Mouse (Mus musculus): ENCODE results near the gene Ahcyl2. TPM values are rescaled to one million over a fixed set of nuclear protein-coding genes. Genes with fewer than 3 reads are reported as not detected.

Ahcyl2 gene
- total RNA-seq, 2 experiments from 2014 or later = 19.6 to 74.5 TPM

DNA sequence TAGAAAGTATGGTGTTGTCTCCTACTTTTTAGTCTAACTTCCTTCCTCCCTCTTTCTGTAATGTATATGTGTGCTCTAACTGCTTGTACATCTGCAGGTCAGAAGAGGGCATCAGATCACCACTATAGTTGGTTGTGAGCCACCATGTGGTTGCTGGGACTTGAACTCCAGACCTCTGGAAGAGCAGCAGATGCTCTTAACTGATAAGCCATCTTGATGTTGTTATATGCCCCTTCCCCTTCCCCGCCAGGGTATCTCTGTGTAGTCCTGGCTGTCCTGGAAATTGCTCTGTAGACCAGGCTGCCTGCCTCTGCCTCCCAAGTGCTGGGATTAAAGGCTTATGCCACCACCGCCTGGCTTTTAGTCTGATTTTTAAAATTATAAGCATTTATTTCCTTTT, 937 bp upstream of the Ahcyl2 start:
- no peak for ATAC-seq (replicated peaks; ENCODE audit: low FRiP score, low TSS enrichment, poor library complexity, severe bottlenecking)

DNA sequence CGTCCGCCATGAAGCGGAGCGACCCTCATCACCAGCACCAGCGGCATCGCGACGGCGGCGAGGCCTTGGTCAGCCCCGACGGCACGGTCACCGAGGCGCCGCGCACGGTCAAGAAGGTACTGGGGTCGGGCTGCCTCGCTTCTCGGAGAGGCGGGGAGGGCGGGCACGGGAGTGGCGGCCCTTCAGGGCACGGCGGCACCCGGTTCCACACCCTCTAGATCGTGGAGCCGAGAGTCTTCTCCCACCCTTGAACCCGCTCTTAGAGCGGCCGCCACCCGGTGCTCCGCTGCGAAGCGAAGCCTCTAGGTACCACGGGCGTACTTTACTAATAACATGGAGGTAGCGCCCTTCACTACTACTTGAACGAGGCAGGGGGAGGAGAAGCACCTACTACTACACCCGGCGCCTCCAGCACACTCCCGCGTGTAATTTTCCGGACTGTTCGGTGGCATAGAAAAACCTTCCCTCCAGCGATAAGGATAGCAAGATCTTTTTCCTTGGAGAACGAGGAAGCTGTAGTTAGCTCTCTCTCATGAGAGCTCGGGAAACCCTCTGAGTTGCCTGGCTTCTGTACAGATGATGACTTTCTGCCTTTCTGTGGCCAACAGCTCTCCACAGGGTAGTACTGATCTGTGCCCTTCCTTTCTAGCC, 1.1 kb downstream of the Ahcyl2 start:
- peak; percentile 41 for ATAC-seq (replicated peaks; ENCODE audit: low FRiP score, low TSS enrichment, poor library complexity, severe bottlenecking)

DNA sequence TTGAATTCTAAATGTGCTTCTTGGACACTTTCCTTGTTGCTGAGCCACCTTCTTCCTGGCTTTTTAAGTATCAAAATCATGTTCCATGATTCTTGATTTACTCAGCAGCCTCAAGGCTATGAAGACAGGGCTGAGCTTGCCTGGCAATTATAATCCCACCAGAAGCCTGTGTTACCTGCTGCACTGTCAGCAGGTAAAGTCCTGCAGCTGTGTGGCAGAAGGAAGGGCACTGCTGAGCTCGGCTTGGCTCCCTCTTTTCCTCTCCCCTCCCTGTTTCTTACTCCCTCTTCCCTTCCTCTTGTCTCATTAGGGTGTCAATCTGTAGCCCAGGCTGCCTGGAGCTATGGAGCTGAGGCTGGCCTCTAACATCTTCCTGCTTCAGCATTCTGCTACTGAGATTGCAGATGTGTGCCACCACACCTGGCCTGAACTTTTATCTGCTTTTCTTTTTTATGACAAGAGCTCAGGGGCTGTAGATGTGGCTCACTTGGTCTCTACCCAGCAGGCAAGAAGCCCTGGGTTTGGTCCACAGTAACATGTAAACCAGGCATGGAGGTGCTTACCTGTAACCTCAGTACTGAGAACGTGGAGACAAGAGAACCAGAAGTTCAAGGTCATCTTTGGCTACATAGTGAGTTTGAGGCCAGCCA, 3.0 kb downstream of the Ahcyl2 start:
- no peak for ATAC-seq (replicated peaks; ENCODE audit: low FRiP score, low TSS enrichment, poor library complexity, severe bottlenecking)

DNA sequence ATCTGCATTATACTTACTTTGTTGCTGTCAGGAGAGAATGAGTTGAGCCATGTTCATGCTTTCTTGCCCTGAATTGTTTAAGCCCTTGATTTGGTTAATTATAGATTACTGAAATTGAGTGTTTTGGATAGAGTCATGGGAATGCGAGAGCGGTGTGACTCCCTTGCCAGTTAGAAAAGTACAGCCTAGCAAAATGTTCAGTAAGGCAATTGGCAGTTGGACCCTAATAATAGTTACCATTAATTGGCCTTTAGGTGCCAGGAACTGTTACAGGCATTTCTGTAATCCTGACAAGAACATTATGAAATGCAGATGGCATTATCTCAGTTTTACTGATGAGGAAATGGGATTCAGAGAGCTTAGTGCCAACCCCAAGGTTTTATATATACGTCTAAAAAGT, 4.4 kb downstream of the Ahcyl2 start:
- ATAC-seq (replicated peaks; ENCODE audit: low FRiP score, low TSS enrichment, poor library complexity, severe bottlenecking) = no peak

DNA sequence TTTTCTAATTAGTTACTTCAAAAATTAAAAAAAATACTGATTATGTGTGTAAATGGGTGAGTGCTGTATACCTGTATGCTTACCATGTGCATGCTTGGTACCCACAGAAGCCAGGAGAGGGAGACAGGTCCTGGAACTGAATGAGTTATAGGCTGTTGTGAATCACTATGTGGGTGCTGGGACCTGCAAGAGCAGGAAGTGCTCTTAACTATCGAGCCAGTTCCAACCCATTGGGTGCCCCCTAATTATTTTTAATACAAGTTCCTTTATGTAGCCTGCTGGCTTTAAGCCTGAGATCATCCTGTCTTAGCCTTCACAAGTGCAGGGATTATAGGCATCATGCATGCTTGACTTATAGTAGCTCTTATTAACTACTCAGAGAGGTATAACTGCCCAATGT, 6.3 kb downstream of the Ahcyl2 start:
- ATAC-seq (replicated peaks; ENCODE audit: low FRiP score, low TSS enrichment, poor library complexity, severe bottlenecking) = no peak

DNA sequence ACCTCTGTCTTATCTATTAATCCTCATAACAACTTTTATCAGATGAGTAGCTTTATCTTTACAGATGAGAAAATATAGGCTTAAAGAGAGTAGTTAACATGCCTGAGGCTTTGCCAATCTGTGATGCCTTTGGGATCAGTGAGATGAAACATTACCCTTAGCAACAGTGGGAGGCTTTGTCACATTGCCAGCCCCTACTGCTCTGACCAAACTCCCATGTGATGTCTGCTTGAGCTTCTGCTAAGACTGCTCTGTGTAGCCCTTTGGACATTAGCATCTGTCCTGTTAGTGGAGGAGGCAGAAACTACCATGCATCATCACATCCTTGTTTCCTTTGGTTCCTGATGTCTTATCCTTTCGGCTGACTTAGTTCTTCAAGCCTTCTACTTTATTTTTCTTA, 7.8 kb downstream of the Ahcyl2 start:
- ATAC-seq (replicated peaks; ENCODE audit: low FRiP score, low TSS enrichment, poor library complexity, severe bottlenecking) = peak; percentile 54; the same call in 1 of the 2 replicates

DNA sequence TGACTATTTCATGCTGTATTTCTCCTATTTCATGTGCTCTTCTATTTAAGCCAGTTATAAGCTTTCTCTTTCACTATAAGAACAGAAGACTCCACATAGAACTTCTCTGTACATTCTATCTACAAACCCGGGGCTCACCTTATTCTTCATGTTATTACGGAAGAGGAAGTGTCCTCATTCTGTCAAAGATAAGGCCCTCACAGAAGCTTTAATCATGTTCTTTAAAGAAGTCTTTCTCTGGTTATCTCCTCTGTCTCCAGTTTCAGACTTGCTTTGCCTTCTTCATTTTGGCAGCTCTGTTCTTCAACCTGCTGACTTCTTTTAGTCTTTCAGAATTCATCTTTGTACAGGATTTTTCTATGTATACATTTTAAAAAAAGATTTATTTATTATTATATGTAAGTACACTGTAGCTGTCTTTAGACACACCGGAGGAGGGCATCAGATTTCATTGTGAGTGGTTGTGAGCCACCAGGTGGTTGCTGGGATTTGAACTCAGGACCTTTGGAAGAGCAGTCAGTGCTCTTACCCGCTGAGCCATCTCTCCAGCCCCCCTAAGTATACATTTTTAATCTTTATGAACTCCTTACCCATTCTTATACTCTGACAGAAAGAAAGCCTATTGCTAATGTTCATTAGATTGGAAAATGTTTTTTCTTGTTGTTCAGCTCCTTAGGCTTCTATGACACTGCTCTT, 8.9 kb downstream of the Ahcyl2 start:
- peak; percentile 81 for ATAC-seq (replicated peaks; ENCODE audit: low FRiP score, low TSS enrichment, poor library complexity, severe bottlenecking)

DNA sequence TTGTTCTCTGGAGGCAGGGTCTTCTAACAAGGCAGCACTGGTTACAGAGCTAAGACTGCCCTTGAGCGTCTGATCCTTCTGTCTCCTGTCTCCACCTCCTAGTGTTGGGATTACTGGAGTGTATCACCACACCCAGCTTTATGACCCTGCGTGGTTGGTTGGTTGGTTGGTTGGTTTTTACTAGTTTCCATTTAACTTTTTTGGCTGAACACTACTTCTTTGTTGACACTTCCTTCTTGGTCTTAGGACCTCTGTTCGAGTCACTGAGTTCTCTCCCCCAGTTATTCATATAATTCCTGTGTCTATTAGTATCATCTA, 9.4 kb downstream of the Ahcyl2 start:
- no peak for ATAC-seq (replicated peaks; ENCODE audit: low FRiP score, low TSS enrichment, poor library complexity, severe bottlenecking)

DNA sequence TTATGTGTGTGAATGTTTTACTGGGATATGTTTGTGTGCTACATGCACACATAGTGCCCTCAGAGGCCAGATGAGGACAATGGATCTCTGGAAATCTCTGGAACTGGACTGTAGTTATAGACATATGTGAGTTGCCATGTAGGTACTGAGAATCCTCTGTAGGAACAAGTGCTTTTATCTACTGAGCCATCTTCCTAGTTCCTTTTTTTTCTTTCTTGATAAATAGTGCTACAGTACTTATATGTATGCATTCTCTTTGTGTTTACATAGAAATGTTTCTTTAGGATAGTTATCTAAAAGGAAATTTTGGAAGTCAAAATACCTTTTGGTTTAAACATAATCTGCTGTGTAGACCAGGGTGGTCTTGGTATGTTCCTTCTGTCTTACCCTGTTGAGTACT, 12.3 kb downstream of the Ahcyl2 start:
- ATAC-seq (replicated peaks; ENCODE audit: low FRiP score, low TSS enrichment, poor library complexity, severe bottlenecking) = no peak

DNA sequence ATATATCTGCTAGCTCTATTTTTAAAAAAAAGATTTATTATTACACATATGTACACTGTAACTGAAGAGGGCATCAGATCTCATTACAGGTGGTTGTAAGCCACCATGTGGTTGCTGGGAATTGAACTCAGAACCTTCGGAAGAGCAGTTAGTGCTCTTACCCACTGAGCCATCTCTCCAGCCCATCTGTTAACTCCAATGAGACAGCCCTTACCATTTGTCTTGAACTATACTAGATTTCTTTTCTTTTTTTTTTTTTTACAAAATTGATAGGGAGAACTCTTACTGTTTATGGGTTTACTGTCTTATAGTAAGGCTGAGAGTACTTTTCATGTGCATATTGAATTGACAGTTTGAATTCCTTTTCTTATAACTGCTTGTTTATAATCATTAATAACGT, 12.8 kb downstream of the Ahcyl2 start:
- ATAC-seq (replicated peaks; ENCODE audit: low FRiP score, low TSS enrichment, poor library complexity, severe bottlenecking) = no peak

DNA sequence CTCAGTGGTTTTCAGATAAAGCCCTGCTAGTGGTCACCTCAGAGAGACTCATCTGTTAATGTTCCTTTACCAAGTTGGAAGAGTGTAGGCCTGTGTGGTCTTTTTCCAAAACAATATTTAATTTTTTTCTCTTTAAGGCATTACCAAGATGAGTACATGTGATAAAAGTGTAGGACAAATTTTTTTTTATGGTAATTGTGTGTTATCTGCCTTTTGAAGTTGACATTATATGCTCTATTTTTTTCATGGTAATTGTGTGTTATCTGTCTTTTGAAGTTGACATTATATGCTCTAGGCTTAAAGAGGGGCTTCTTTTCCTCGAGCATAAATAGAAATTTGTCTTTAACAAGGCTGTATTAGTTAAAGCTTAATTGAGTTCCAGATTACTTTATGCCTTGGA, 14.4 kb downstream of the Ahcyl2 start:
- no peak for ATAC-seq (replicated peaks; ENCODE audit: low FRiP score, low TSS enrichment, poor library complexity, severe bottlenecking)

DNA sequence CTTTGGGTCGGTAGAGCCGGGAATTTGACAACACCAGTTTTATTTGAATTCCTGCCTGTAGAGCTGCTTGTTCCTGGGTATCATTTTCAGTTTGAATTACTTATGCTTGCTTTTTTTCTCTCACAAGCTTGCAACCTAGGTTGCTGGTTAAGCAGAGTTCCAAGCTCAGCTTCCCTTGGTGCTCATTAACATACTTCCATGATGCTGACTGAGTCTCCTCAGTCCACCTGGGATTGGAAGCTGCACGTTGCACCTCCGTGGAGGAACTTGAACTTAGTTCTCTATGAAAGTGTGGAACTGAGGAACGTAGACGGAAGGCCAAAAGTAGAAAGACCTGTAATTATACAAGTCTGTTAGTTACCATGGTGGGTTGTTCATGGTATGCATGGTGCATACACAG, 16.1 kb downstream of the Ahcyl2 start:
- ATAC-seq (replicated peaks; ENCODE audit: low FRiP score, low TSS enrichment, poor library complexity, severe bottlenecking) = no peak

DNA sequence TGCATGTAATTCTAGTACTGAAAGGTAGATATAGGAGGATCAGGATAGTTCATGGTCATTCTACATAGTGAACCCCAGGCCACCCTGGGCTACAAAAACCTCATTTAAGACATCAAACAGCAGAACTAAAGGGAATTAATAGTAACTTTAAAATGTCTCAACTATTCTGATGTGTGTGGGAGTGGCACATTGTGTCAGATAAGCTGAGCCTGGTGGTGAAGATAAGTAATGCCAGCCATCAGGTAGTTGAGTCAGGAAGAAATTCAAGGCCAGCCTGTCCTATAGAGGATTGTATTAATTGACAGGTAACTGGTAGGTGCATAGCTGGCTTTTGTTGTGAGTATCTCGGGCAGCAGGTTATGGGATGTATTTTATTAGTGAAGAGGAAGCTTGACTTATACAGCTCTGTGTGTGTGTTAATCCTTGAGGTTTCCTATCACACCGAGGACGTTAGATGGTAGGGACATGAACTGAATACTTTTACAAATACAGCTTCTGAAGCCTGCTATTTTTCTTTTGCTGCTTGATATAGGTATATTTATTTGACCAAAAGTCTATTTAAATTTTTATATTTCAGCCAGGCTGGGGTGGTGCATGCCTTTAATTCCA, 16.7 kb downstream of the Ahcyl2 start:
- peak; percentile 97 for ATAC-seq (replicated peaks; ENCODE audit: low FRiP score, low TSS enrichment, poor library complexity, severe bottlenecking)

DNA sequence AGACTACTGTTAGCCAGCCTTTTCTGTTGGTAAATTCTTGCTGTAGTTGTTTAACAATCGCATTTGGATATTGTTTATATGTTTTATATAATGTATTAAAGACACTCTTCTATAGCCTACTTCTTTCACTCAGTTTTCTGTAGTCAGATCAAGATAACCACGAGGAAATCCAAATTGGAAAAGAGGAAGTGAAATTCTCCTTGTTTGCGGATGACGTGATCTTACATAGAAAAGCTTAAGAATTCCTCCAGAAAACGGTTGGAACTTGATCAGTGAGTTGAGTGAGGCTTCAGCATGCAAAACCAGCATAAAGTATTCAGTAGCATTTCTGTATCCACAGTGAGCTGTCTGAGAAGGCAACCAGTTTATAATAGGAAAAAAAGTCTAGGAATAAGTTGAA, 17.9 kb downstream of the Ahcyl2 start:
- no peak for ATAC-seq (replicated peaks; ENCODE audit: low FRiP score, low TSS enrichment, poor library complexity, severe bottlenecking)

DNA sequence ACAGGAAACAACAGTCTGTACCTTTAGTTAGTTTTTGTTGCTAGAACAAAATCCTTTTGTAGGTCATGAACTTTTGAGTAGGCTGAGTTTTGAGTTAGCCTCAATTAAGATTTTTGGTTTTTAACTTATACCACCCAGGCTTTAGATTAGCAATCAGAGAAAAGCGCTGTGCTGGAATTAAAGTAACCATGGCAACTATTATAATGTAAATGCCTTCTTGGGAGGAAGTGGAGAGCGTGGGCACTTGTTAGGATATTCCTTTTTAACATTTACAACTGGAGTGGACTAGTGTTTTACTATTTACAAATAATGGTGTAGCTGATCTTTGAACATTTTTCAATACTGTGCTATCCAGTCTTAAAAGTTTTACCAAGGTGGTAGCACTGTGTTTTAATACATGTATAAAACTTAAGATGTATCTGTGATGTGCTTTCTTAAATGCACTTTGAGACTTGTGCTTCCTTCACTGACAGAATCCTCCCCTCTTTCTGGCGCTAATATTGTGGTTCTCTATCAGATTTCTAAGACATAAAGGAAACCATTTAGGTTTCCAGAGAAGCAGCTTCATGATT, 21.1 kb downstream of the Ahcyl2 start:
- no peak for ATAC-seq (replicated peaks; ENCODE audit: low FRiP score, low TSS enrichment, poor library complexity, severe bottlenecking)

DNA sequence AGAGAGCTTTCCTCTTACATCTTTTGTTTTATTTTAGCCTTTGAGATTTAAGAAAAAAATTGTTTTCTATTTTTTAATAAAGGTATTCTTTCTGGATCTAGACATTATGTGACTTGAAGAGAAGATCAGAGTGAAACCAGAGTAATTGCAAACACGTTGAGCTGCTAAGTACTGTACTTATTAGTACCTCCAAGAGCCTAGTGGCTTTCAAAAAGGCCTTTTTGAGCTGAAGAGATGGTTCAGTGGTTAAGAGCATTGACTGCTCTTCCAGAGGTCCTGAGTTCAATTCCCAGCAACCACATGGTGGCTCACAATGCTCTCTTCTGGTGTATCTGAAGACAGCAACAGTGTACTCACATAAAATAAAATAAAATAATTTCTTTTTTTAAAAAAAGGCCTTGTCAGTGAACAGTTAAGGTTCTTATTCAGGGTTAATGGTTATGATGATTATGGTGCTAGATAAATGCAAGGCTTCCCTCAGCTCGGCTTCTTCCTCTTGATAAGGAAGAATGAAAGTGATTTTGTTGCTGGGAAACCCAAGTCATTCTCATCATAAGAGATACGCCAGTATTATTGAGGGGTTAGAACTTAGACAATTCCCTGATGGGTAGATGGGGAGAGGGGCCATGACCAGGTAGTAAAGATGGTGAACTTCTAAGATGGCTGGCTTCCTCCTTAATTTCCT, 22.3 kb downstream of the Ahcyl2 start:
- no peak for ATAC-seq (replicated peaks; ENCODE audit: low FRiP score, low TSS enrichment, poor library complexity, severe bottlenecking)

DNA sequence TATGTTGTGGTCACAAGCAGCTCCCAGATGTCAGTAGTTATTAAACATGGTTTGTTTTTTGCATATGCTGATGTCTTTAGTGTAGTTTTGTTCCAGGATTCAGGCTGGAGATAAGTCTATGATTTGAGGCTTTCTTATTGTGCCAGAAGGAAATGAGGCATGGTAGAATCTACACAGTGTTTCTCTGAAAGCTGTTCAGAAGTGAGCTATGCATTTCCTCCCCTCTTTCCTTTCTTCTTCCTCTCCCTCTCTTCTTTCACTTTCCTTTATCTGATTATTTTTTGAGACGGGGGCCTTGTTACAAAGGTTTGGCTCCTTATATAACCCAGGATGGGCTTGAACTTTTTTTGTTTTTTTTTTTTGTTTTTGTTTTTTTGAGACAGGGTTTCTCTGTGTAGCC, 25.7 kb downstream of the Ahcyl2 start:
- ATAC-seq (replicated peaks; ENCODE audit: low FRiP score, low TSS enrichment, poor library complexity, severe bottlenecking) = no peak

DNA sequence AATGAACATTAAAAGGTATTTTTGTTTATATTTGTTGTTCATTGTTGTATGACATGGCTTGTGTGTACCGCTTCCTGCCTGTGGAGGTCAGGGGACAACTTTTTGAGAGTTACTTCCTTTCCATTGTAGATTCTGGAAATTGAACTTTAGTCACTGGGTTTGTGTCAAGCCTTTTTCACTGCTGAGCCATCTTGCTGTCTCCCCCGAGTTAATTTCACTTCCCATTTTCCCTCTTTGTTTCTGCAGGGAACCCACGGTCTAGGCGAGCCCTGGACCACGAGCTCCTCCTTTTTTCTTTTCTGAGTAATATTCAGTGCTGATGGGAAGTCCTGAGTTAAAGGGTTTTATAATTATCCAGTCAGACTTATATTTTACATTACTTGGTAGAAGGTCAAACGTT, 26.8 kb downstream of the Ahcyl2 start:
- ATAC-seq (replicated peaks; ENCODE audit: low FRiP score, low TSS enrichment, poor library complexity, severe bottlenecking) = no peak

DNA sequence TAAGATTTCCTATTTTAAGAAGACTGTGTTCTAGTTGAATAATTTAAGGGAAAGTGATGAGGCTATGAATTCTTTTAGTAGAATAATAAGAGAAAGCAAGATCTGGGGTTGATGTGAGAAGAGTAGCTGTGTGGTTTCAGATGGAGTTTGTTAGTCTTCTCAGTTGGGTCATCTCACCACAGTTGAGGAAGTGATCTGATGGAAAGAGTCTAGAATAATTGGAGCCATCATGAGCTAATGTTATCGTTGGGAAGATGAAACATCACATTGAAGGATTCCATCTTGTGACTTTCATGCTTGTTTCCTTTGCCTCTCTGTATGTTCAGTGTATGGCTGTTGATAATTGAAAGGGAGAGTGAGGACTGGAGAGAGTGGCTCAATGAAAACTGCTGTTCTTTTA, 35.2 kb downstream of the Ahcyl2 start:
- ATAC-seq (replicated peaks; ENCODE audit: low FRiP score, low TSS enrichment, poor library complexity, severe bottlenecking) = no peak

DNA sequence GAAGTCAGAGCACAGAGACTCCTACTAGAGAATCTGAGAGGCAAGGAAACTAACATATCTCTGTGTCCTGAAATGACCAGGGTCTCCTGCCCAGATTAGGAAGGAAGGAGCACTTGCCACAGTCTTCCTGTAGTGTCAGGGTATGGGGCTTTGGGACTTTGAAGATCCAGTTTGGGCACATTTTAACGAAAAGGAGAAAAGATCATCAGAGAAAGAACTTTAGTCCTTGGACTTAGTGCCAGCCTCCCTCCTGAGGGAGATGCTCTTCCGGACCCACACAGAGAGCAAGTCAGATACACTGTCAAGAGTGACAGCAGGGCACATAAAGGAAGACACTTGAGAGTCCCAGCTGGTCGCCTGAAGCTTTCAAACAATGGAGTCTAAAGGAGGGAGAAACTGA, 36.2 kb downstream of the Ahcyl2 start:
- no peak for ATAC-seq (replicated peaks; ENCODE audit: low FRiP score, low TSS enrichment, poor library complexity, severe bottlenecking)
